Mouse (Mus musculus) monocyte, adult 5-6 weeks (primary cell): ENCODE data around the gene Tenm3. TPM values are rescaled to one million over a fixed set of nuclear protein-coding genes. Genes with fewer than 3 reads are reported as not detected.

Experiments
- ATAC-seq: fragments of 153-309, 156-312 bp; replicated peaks from 2 replicates; pipeline ENCODE4 v1.8.0; 2017; ENCODE audit warnings: mild to moderate bottlenecking; ENCODE audit not compliant: low TSS enrichment, insufficient number of reproducible peaks, severe bottlenecking, poor library complexity, low FRiP score
- total RNA-seq: library from RNA; stranded (forward); fragments of 200-1000, 200-491, 200-594 nt; gene quantifications from 3 replicates; pipeline ENCODE4 v1.2.3, GENCODE M21; 2017

Tenm3 gene
- total RNA-seq, 1 experiment from 2014 or later: not detected

- ATAC-seq: no peak
Observed at GRCm38 (mm10) chr8:48615088-48615487, 228.7 kb downstream of the Tenm3 start.

GRCm38 (mm10) chr8:48611934-48612512 lies 231.7 kb downstream of the Tenm3 start:
- ATAC-seq: no peak

GRCm38 (mm10) chr8:48611126-48611525 lies 232.6 kb downstream of the Tenm3 start:
- ATAC-seq: no peak

- ATAC-seq: no peak
Observed at GRCm38 (mm10) chr8:48610316-48610715, 233.4 kb downstream of the Tenm3 start.

GRCm38 (mm10) chr8:48609684-48610083 lies 234.1 kb downstream of the Tenm3 start:
- ATAC-seq: no peak

- ATAC-seq: no peak
Observed at GRCm38 (mm10) chr8:48604190-48604897, 239.4 kb downstream of the Tenm3 start.

DNA sequence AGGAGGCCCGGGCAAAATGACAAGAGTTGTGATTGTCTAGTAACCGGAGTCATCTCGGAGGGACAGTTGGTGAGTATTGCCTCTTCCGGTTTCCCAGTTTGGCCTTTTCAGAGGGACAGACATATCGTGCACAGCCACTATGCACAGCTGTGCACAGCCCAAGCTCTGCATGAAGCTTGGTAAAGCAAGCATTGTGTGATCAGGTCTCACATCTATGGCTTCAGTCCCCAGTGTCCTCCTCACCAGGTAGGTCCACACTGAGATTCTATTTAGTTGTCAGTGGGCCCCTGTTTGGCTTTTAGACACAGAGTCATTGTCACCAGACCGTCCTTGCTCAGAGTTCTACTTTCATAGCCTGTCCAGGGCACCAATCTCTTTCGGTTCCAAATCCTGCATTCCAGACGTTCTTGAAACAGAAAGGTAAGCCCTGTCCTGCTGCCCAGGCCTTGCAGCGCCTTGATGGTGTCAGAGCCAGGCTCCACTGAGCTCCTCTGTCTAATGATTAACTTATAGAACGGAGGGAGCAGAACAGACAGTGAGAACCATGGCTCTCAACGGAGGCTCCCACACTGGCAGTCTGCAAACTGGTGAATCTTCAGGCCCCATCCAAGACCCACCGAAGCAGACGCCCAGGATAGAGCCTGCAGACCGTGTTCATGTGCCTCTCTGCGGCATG lies 240.4 kb downstream of the Tenm3 start:
- ATAC-seq: no peak

DNA sequence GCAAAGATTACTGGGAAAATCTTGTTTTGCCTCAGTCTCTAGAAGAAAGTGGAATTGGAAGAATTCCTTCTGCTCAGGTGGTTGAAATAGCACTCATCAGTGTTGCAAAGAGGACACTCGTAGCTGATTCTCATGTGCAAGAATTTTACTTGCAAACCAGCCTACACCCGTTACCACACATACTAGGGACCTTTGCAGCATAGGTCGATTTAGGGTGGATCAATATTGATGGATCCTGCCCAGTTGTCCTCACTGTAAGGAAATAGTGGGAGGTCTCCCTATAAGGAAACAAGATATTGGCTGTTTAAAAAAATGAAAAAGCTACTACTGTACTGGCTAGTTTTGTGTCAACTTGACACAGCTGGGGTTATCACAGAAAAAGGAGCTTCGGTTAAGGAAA lies 242.1 kb downstream of the Tenm3 start:
- ATAC-seq: no peak

DNA sequence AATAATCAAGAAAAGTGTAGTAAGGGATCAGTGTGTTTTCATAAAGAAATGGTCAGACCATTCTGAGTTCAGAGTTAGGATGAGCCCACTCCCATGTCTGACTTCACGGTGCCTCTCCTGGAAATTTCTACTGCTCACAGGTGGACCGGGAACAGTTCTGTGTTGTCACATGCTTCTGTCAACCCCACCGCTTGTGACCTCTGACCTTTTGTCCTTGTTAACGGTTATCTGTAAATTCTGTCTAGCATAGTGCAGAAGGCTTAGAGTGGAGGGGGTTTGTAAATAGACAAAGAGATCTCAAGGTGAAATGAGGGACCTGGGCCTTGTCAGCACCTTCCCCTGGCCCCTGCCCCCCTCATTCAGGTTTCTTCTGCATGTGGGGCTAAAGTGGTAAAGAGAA lies 244.7 kb downstream of the Tenm3 start:
- ATAC-seq: no peak

DNA sequence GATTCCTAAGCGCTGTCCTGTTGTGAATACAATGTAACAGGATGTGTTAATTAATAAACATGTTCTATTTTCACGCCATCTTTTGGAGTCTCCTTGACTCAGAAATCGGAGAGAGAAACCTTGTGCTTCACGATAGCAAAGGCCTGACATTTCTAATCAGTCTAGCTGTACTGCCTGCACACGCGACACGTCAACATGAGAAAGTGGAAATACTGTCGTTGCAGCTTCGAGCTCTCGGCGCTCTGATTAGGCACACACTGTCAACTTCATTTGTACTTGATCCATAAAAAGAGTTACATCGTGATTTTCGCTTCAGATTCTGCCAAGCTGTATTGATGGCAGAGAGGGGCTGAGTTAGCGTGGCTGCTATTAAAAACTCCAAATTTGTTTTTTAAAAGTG lies 247.4 kb downstream of the Tenm3 start:
- ATAC-seq: no peak

- ATAC-seq: no peak
Observed at GRCm38 (mm10) chr8:48591818-48592217, 251.9 kb downstream of the Tenm3 start.

DNA sequence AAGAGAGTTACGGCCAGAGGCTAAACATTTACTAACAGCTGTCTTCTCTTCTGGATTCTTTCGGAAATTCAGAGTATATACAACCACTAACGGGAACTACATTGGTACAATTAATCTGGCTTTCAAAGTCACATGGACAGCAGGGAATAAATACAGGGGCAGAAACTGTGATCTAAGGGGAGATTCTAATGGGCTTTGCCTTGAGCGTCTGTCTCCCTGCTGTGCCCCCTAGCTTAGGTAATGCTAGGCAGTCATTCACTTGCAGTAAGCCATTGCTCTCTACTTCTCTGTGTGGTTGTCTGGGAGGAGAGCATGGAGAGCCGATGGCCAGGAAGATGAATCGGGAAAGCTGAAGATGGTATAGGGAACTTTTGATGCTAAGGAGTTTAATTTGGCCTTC lies 264.0 kb downstream of the Tenm3 start:
- no peak for ATAC-seq

- no peak for ATAC-seq
Observed at GRCm38 (mm10) chr8:48579144-48579543, 264.6 kb downstream of the Tenm3 start.

- no peak for ATAC-seq
Observed at GRCm38 (mm10) chr8:48572941-48573340, 270.8 kb downstream of the Tenm3 start.

DNA sequence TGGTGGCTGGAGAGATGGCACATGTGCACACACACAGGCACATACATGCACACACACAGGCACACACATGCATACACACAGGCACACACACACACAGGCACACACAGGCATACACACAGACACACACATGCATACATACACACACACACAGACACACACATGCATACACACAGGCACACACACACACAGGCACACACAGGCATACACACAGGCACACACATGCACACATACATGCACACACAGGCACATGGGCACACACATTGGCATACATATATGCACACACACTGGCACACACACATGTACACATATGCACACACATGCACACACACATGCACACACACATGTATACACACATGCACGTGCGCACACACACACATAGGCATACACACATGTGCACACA lies 271.4 kb downstream of the Tenm3 start:
- ATAC-seq: no peak

DNA sequence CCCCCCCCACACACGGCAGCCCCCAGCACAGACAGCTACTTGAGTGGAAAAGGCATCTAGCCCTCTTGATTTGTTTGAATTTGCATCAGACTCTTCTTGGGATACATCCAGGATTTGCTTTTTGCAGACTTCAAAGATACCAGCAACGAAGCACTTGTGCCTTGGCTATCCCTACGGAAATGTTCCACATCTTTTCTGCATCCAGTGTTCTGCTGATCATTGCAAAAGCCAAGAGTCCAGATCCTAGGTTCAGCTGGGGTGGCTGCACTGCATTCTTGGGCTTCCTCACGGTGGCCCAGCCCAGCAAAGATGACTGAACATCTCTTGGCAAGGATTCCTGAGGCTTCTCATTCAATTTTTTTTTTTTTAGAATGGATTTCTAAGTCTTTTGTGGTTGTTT lies 275.1 kb downstream of the Tenm3 start:
- ATAC-seq: no peak

DNA sequence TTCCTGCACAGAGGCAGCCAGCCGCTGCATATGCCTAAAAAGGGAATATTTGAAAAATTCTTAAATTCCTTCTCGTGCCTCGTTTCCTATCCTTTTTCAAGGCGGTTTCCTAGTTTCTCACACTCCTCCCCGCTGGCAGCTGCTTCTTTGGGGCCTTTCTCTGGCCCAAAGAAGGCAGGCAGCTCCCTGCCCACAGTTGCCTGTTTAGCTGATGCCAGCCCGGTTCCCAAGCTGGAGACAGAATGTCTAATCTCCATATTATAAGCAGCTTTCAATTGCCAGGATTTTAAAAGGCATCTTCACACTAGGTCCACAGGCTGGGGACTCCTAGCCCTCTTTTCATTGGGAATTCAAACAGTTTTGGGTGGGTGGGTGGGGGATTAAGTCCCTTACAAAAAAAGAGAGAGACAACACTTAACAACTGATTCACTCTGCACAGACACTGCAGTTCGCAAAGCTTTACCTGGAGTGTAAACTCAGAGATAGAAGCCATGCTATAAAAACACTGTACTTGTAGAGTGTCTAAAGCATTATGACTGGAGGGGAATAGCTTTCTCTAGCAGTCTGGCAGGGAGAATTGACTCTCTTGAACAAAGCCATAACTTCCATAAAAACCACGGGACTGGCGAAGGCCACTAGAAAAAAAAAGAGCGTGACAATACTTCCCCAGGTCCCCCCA lies 275.7 kb downstream of the Tenm3 start:
- ATAC-seq: no peak

- ATAC-seq: no peak
Observed at GRCm38 (mm10) chr8:48560227-48560626, 283.5 kb downstream of the Tenm3 start.

DNA sequence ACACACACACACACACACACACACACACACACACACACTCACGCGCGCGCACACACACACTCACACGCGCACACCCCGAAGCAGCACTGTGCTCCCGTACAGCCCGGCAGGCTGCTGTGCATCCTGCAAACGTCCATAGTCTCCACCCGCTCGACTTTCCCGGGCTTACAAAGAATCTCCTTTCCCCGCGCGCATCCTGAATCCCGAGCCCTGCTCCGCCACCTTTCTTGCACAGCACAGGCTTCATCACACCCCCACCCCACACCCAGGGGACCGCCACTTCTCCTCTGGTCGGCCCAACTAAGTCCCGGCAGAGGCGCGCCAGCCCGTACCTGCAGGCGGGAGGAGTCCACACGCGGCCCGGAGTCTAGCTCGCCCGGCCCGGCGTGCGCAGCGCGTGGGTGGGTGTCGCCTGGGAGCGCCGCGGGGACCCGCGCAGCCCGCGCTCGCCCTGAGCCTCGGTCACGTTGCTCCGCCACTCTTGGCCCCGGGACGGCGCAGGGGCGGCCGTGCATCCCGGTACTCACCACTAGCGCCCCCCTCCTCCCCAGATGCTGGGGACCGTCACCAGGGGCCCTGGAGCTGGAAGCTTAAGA lies 288.1 kb downstream of the Tenm3 start:
- ATAC-seq: no peak
